Mouse (Mus musculus) spleen, adult 2 months (tissue): Measurements from ENCODE around the gene Ablim1. TPM values are rescaled to one million over a fixed set of nuclear protein-coding genes. Genes with fewer than 3 reads are reported as not detected.

Experiments used
- DNase-seq, 2 experiments: peaks; one replicate each; pipeline versions ENCODE4 v3.0.0 to v3.0.0-alpha.2; 2012 to 2021; ENCODE audit warnings: low spot score in 2 of 2, low read depth in 1 of 2
- H3K27ac ChIP-seq: fragments of 200-500 bp; 2 replicates; pipeline ENCODE4 v1.5.1; 2012; ENCODE audit warnings: low read length, inconsistent platforms; ENCODE audit not compliant: insufficient read depth
- H3K27me3 ChIP-seq: fragments of 200-500 bp; 2 replicates; pipeline ENCODE4 v1.6.1; 2012; ENCODE audit warnings: mild to moderate bottlenecking, moderate library complexity, low read length, inconsistent platforms; ENCODE audit not compliant: control insufficient read depth, insufficient read depth
- H3K36me3 ChIP-seq: fragments of 200-500 bp; 2 replicates; pipeline ENCODE4 v1.6.1; 2012; ENCODE audit warnings: mild to moderate bottlenecking, low read length, inconsistent platforms; ENCODE audit not compliant: control insufficient read depth, insufficient read depth
- H3K4me1 ChIP-seq: fragments of 200-500 bp; 2 replicates; pipeline ENCODE4 v1.6.1; 2011; ENCODE audit warnings: inconsistent platforms; ENCODE audit not compliant: control insufficient read depth, insufficient read depth, insufficient read length
- H3K4me3 ChIP-seq: fragments of 200-500 bp; 2 replicates; pipeline ENCODE4 v1.5.1; 2011; ENCODE audit warnings: mild to moderate bottlenecking, inconsistent platforms; ENCODE audit not compliant: insufficient read depth, insufficient read length; ENCODE audit errors: extremely low read depth
- CTCF ChIP-seq: fragments of 200-500 bp; IDR thresholded peaks from 2 replicates; pipeline ENCODE4 v1.5.1; 2011; ENCODE audit warnings: mild to moderate bottlenecking, inconsistent platforms; ENCODE audit not compliant: insufficient read depth, insufficient read length, insufficient replicate concordance; ENCODE audit errors: extremely low read depth
- POLR2A ChIP-seq: fragments of 200-500 bp; IDR thresholded peaks from 2 replicates; pipeline ENCODE4 v1.6.1; 2011; ENCODE audit warnings: low read depth, low read length, inconsistent platforms
- WGBS: fragments of 180-500 bp; shearing (Covaris S2); methylation state at CpG from one replicate; pipeline ENCODE4 v1.1.7; 2018; 5-methylcytosine and 5-hydroxymethylcytosine counted together
- polyA plus RNA-seq: library from polyadenylated mRNA; depleted of rRNA; stranded (reverse); fragments of >200 nt; gene quantifications from 2 replicates; pipeline ENCODE4 v1.2.3, GENCODE M21; 2012

Gene Ablim1
- polyA plus RNA-seq, 1 experiment = 53.8 TPM

GRCm38 (mm10) chr19:57295521-57295920, 19.2 kb downstream of the Ablim1 start:
- Histone ChIP-seq H3K36me3 (no peaks in the 10 kb centered on the region), H3K27me3 (no peaks in the 10 kb centered on the region), H3K27ac (no peak overlapping the region), H3K4me1 (no peaks in the 10 kb centered on the region), H3K4me3 (no peak overlapping the region)
- TF ChIP-seq CTCF (no peak), POLR2A (no peak)
- 83% methylated on average over 9 of the region's 9 CpGs for WGBS
- DNase-seq = no peak

DNA sequence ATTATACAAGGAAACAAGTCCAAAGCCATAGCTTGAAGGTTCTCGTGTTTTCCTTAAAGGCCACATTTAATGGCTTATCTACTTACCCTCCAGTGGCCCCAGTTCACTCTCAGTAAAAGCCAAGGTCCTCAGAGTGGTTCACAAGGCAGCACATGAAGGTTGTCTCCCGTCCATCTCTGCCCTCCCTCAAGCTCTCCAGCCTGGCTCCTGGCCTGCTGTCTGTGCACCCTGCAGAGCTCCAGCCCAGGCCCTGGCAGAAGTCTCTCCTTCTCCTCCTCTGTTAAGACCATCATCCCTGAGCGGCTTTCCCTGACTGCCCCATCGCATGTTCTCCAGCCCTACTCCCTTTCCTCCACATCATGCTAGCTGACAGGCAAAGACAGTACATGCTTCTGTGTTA, 20.4 kb downstream of the Ablim1 start:
- Histone ChIP-seq H3K27me3 (no peaks in the 10 kb centered on the region), H3K27ac (no peak overlapping the region), H3K36me3 (no peaks in the 10 kb centered on the region), H3K4me3 (no peak overlapping the region), H3K4me1 (no peaks in the 10 kb centered on the region)
- 77% methylated on average over 4 of the region's 4 CpGs for WGBS
- TF ChIP-seq POLR2A (no peak), CTCF (no peak)
- DNase-seq = no peak

DNA sequence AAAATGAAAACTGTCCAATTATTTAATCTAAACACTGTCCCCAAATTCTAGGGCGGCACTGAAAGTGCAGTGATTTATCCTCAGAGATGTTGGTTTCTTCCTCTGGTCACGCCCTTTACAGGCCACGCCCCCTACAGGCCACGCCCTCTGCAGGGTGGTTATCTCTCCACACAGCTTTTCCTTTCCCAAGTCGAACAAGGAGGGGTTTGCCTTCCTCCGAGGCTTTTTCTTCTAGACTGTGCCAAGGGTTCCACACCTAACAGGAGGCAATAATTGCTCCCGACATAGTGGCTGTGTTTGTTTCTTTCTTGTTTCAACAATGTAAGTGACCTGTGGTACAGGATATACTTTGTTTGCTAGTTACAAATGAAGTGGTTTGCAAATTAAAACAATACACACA, 21.0 kb downstream of the Ablim1 start:
- TF ChIP-seq CTCF (no peak), POLR2A (no peak)
- no peaks in the 10 kb centered on the region for H3K36me3 ChIP-seq
- H3K27me3 ChIP-seq = no peaks in the 10 kb centered on the region
- no peak for DNase-seq
- no peaks in the 10 kb centered on the region for H3K4me1 ChIP-seq
- H3K27ac ChIP-seq = no peak overlapping the region
- H3K4me3 ChIP-seq = no peak overlapping the region
- 19% methylated on average over 7 of the region's 7 CpGs for WGBS

- no peak for DNase-seq
- no peak overlapping the region for H3K27ac ChIP-seq
- TF ChIP-seq CTCF (no peak), POLR2A (no peak)
- H3K4me1 ChIP-seq = no peaks in the 10 kb centered on the region
- no peaks in the 10 kb centered on the region for H3K27me3 ChIP-seq
- 77% methylated on average over 3 of the region's 3 CpGs for WGBS
- no peak overlapping the region for H3K4me3 ChIP-seq
- no peaks in the 10 kb centered on the region for H3K36me3 ChIP-seq
These were observed 31.4 kb downstream of the Ablim1 start for GRCm38 (mm10) chr19:57283310-57283709.

GRCm38 (mm10) chr19:57282642-57283041, 32.1 kb downstream of the Ablim1 start:
- TF ChIP-seq CTCF = no peak
- TF ChIP-seq POLR2A = no peak
- DNase-seq = no peak
- Histone ChIP-seq H3K36me3 (no peaks in the 10 kb centered on the region), H3K4me3 (no peak overlapping the region), H3K4me1 (no peaks in the 10 kb centered on the region), H3K27me3 (no peaks in the 10 kb centered on the region), H3K27ac (no peak overlapping the region)
- 78% methylated on average over 5 of the region's 5 CpGs for WGBS

DNA sequence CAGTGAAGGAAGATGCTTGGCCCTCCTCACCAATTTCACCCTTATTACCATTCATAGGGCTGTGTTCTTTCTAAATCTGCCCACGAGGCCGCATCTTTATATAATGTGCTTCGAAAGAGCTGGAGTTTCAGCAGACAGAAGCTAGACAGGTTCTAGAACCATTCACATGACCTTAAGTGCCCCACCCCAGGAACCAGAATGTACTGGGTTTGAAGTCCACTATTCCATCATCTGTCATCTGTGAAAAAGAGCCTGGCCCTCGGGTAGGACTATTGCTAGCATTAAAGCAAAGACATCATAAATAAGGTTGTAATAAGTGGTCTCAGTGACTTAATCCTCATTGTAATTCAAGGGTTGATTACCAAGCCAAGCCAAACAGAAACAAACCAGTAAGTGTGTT, 35.1 kb downstream of the Ablim1 start:
- TF ChIP-seq POLR2A = no peak
- TF ChIP-seq CTCF = no peak
- Histone ChIP-seq H3K36me3 (no peaks in the 10 kb centered on the region), H3K4me3 (no peak overlapping the region), H3K27ac (no peak overlapping the region), H3K4me1 (no peaks in the 10 kb centered on the region), H3K27me3 (no peaks in the 10 kb centered on the region)
- DNase-seq = no peak
- 96% methylated on average over 4 of the region's 4 CpGs for WGBS

GRCm38 (mm10) chr19:57278263-57278662, 36.5 kb downstream of the Ablim1 start:
- WGBS = 92% methylated on average over 8 of the region's 8 CpGs
- Histone ChIP-seq H3K36me3 (no peaks in the 10 kb centered on the region), H3K4me3 (no peak overlapping the region), H3K4me1 (no peaks in the 10 kb centered on the region), H3K27ac (no peak overlapping the region), H3K27me3 (no peaks in the 10 kb centered on the region)
- no peak for DNase-seq
- TF ChIP-seq POLR2A (no peak), CTCF (no peak)
